Mouse (Mus musculus): ENCODE data around the gene 4931414P19Rik.

The 4931414P19Rik gene

DNA sequence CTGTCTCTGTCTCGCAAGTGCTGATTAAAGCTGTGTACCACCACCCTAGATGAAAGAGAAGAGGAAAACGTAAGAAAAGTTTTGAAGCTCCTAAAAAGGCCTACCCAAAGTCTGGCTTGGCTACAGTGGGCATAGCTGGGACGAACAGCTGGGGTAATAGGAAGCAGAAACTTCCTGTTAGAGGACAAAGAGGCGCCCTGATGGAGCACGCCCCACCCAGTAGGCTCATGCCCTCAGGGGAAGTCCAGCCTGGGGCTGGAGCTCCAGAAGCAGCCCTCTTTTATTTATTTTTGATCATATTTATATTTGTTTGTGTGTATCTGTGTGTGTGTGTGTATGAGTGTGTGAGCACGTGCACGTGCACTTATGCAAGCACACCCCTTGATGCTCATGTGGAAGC lies 26.2 kb downstream of the 4931414P19Rik start:
- DNase-seq, result no peak

DNA sequence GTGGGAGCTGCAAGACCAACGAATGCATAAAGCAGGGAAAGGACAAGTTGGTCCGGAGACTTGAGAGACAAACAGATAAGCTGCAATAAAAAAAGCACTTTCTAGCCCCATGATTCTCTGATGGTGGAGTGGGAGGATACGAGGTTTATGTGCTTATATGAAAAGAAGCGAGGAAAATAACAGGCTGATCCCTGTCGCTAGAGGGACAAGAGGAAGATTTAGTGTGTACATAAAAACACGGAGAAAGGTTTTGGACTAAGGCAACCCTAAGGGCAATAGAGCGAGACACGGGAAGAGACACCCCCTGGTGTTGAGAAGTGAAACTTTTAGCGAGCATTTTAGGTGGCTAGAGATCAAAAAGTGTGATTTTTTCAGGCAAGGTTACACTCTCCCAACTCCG lies 27.7 kb downstream of the 4931414P19Rik start:
- DNase-seq, result peak; percentile 74

- peak; percentile 96 for DNase-seq
These were observed 28.5 kb downstream of the 4931414P19Rik start, which contains the start of gene Ajuba for GRCm38 (mm10) chr14:54577089-54577982. Ajuba (minus strand) TSS chr14:54577558.

DNA sequence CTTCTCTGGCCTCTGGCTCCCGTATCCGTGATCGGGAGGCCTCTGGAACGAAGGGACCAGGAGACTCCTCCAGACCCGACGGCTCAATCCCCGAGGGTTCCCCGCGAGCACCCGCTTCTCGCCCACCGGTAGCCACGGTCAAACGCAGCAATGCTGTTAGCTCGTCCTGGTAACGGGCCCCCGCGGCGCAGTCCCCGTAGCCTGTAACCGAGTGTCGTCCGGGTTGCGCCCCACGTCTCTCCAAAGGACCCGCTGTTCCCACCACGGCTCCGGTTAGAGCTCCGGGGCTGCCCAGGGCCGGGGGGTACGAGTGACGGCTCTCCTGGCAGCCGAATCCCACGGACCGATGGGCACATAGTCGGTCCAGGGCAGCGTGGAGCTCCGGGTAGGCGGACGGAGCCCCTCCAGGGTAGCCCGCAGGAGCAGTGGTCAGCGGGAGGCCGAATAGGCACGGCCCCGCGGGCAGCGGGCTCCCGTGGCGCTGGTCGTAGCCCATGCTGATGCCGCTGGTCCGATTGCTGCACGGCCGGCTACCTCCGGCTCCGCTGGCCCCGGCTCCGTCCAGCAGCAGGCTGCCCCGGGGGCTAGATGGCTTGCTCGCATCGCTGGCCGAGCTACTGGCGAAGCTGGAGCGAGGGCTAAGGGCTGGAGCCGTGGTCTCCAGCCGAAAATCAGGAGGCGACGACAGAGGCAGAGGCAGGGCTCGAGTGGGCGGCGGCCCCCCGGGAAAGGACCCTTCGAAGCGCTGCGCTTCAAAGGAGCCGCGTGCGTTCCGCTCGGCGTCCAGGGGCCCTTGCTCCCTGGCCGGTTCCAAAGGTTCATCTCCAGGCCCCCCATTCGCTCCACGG lies 29.3 kb downstream of the 4931414P19Rik start:
- no peak for DNase-seq

GRCm38 (mm10) chr14:54575631-54576030 lies 30.2 kb downstream of the 4931414P19Rik start:
- DNase-seq, result peak; percentile 90

GRCm38 (mm10) chr14:54575031-54575430 lies 30.8 kb downstream of the 4931414P19Rik start:
- DNase-seq, result no peak

DNA sequence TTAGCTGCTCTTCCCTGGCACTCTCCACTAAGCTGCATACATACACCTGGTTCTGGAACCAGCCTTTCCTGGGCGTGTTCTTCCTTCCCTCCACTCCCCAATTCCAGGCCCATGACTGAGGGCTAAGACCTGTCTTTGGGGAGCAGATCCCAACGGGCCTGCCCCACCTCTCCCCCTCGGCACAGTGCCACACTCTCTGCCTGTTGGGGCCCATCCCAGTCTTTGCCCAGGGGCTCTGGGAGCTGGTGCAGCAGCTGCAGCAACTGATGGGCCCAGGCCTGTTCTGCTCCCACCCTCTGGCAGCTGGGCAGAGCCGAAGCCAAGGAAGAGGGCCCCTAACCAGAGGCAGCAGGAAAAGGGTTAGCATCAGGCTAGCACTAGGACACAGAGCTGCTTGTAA lies 31.5 kb downstream of the 4931414P19Rik start:
- DNase-seq, result no peak

- DNase-seq, result peak; percentile 82
These were observed 32.7 kb downstream of the 4931414P19Rik start for GRCm38 (mm10) chr14:54572790-54573736.

DNA sequence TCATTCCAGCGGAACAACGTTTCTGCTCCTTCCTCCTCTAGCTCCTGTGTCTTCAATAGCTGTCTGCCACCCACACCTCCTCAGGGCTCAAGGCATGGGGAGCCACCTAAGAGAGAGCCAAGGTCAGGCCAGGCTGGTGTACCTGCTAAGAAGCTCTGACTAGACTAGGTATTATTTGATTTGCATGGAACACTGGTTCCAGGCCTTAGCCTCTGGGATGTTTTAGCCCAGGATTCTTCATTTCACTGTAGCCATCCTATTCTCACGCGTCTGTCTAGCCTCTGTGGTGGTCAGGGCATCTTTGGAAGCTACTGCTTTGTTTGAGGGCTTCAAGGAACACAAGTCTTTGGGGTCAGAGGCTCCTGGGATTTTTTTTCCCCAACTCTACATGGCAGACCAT lies 33.7 kb downstream of the 4931414P19Rik start:
- DNase-seq, result no peak

DNA sequence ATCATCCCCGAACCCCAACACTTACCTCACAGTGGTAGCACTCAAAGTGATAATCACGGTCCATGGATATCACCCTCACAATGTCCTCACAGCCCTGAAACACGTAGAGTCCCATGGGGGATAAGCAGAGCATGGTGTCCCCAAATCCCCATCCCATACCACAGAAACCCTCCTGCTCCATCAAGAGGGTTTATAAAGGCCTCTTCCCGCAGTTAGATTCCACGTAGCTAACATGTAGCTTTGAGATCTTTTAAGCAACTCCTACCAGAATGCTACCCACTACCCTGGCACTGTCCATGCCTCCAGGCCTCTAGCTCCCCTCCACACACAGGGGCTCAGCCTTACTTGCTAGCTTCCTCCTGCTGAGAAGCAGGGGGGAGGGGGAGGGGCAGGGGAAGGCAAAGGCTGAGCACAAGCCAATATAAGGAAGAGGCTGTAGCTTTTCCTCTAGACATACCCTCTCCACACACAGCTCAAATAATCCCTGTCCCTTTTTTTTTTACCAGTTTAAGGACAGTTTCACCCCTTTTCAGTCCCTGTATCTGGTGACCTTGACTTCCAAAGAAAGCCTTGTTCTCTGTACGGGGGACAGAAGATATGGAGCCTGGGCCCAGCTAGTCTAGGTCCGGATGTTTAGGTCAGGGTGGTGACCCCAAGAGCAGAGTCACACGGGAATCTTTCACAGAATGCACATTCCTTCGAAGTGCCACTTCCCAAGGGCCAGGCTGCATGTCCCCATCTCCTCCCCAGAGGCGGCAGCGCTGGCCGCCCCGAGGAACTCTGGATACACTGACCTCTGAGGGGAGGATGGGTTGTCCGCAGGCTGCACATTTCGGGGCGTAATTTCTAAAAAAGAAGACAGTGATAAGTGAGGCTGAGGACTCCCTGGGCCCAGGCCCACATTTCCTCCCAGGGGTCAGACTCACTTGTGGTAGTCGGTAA lies 36.1 kb downstream of the 4931414P19Rik start:
- peak; percentile 48 for DNase-seq

- peak; percentile 87 for DNase-seq
These were observed 36.9 kb downstream of the 4931414P19Rik start for GRCm38 (mm10) chr14:54568694-54569414.

- no peak for DNase-seq
These were observed 45.1 kb downstream of the 4931414P19Rik start for GRCm38 (mm10) chr14:54560527-54561242.

DNA sequence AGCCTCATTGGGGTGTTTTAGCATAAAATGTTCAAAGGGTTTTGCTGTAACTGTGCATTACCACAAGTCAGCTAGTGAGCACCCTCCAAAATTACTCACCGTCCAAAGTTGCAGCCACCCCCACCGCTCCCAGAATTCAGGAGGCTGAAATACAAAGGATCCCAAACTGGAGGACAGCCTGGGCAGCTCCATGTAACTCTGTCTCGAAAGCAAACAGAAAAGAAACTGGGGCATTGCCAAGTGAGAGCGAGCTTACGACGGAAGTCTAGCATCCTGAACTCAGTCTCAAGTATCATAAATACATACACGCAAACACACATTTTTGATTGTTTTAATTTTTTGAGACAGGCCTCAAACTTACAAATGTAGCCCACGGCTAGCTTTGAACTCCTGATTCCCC lies 48.5 kb downstream of the 4931414P19Rik start:
- DNase-seq, result no peak

DNA sequence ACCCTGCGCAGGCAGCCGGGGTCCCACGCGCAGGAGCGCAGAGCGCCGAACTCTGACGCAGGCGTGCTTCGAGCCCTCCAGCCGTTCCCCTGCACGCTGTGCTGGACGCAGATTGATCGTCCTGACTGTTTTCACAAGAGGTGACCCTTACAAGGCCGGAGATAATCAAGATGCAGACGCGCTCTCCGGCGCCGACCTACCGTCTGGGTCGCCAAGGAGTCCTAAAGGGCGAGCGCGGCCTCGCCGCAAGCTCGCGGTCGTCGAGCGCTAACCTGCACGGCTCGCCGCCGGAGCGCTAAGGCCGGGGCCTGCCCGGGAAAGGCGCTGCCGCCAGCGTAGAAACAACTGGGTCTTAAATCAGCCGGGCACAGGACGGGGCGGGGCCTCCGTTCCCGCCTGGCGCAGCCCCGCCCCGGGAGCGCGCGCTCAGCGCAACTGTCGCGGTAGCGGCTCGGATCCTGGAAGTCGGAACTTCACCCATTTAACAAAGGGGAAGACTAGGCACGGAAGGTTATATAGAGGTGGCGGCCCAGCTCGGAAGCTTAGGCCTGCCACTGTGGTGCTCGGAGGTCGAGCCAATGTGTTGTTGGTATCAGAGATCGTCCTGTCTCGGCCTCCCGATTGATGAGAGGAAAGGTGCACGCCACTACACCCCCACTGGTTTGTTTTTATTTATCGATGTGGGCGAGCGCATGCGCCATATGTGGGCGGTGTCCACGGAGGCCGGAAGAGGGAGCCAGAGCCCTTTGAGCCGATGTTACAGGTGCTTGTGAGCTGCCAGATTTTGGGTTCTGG lies 51.6 kb downstream of the 4931414P19Rik start, which contains the start of gene Haus4:
TSS of gene Haus4 (minus strand) at position 642 of the 795 bp plus-strand sequence.
- peak; percentile 89 for DNase-seq

- DNase-seq, result no peak
These were observed 52.3 kb downstream of the 4931414P19Rik start for GRCm38 (mm10) chr14:54553454-54553974.

DNA sequence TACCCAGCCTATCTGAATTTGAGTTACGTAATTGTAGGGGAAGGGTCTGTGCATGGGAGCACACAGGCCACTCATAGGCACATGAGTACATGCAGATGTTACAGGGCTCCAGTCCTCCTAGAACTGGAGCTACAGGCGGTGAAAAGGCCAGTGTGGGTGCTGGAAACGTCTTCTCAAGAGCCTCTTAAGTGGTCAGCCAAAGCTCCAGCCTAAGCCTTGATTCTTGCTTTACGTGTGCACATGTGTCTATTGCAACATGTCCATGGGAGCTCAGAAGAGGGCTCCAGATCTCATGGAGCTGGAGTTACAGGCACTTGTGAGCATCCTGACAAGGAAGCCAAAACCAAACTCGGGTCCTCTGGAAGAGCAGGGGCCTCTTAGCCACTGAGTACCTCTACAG lies 61.1 kb downstream of the 4931414P19Rik start:
- DNase-seq, result no peak

- no peak for DNase-seq
These were observed 65.0 kb downstream of the 4931414P19Rik start for GRCm38 (mm10) chr14:54540771-54541170.

GRCm38 (mm10) chr14:54538580-54538979 lies 67.2 kb downstream of the 4931414P19Rik start:
- DNase-seq, result no peak
